Mouse (Mus musculus) large intestine, adult 2 months (tissue): ENCODE measurements around the gene Ctxn1. TPM values are rescaled to one million over a fixed set of nuclear protein-coding genes. Genes with fewer than 3 reads are reported as not detected.
"Not testable (repeated sequence)": the region's sequence is repeated elsewhere in the genome, so short reads cannot be mapped to it uniquely, and the experiment has no call there.

Experiments
- DNase-seq: peaks from one replicate; pipeline ENCODE4 v3.0.0-alpha.2; 2012; ENCODE audit warnings: low read depth, low spot score
- WGBS: fragments of 180-500 bp; shearing (Covaris S2); methylation state at CpG from one replicate; pipeline ENCODE4 v1.1.7; 2018; 5-methylcytosine and 5-hydroxymethylcytosine counted together
- polyA plus RNA-seq: library from polyadenylated mRNA; depleted of rRNA; stranded (reverse); fragments of >200 nt; gene quantifications from 2 replicates; pipeline ENCODE4 v1.2.3, GENCODE M21; 2012; rRNA removed

Gene Ctxn1
- 13.0 and 24.6 TPM in 2 replicates for polyA plus RNA-seq

DNA sequence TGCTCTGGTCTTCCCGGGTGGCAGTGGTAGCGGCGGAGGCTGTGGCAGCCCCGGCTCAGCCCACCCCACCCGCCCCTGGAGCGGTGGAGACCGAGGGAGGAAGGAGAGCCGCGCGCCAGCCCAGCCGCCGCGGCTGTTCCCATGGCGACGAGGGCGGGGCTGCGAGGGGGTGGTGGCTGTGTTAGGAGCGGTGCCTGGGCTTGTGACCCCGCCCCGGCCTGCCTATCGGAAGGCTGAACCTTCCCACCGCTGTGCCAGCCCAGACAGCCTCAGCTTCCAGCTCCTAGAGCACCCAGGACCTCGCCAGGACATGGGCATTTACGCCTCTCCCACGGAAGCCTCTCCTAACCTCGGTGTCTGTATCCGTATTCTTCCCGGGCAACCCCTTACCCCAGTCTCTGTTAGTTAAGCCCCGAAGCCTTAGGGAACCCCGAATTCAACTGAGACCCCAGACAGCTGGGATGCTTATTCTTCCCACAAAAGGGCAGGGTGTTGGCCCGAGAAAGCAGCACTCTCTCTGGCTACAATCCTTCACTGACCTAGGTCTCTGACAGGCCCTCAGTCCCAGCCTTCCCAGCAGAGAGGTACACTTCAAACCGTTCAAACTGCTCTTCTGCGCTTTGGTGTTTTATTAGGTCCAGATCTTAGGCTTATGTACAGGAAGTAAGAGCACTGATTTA, at the start of gene Ctxn1:
Ctxn1 (minus strand) TSS at position 150 of the 680 bp plus-strand sequence.
- WGBS = 7% methylated on average over 29 of the region's 33 CpGs
- DNase-seq = peak; percentile 68

DNA sequence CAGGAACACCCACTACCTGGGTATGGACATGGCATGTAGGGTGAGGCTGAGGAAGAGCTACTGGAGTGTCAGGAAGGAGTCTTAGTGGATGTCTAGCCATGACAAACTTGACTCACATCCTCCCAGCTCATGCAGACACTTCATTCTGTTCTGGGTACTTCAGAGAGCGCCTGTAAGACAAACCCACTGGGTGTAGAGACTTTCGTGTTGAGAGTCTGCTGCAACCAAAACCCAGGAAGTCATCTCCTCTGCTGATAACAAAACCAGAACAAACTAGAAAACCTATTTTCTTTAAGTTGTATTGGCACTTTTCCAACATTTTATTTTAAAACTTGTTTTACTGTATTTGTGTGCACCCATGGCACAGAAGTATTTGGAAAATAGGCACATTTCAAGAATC, 46.8 kb upstream of the Ctxn1 start:
- WGBS = 65% methylated on average over 2 of the region's 2 CpGs
- no peak for DNase-seq

DNA sequence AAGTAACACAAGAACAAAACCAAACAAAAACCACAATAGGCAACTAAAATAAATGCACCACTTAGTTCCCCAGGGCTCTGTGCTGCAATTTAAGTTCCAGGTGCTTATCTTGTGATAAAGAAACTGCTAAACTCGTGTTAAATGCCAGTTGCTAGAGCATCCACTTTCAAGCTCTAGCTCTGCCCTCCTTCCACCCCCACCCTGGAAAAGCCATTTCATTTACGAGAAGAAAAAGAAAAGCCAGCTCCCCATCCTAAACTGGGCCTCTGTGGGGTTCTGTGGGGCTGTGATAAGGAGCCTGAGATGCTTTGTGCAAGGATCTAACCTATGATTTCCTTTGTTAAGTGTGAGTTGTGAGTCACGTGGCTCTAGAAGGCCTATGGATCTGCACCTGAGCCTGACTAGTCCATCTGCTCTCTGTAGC, 45.1 kb upstream of the Ctxn1 start:
- 59% methylated on average over 3 of the region's 3 CpGs for WGBS

DNA sequence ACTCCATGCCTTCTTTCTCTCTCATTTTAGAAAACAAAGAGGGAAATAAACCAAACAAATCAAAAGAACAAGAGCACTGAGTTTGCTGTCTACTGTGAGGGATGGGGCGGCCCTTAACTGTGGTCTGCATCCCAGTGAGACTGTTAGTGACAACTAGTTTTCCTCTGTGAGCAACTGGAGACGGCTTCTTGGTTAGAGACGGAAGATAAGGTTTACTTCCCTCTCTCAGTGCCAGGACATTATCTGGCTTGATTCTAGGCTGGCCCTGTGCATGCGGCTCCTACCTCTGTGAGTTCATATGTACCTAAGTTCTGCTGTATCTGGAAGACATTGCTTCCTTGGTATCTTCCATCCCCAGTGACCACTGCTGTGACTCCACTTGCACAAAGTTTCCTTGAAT, 38.7 kb upstream of the Ctxn1 start:
- 85% methylated on average over 4 of the region's 4 CpGs for WGBS
- no peak for DNase-seq

More for the DNA sequence above, 45.1 kb upstream of the Ctxn1 start:
- no peak for DNase-seq

DNA sequence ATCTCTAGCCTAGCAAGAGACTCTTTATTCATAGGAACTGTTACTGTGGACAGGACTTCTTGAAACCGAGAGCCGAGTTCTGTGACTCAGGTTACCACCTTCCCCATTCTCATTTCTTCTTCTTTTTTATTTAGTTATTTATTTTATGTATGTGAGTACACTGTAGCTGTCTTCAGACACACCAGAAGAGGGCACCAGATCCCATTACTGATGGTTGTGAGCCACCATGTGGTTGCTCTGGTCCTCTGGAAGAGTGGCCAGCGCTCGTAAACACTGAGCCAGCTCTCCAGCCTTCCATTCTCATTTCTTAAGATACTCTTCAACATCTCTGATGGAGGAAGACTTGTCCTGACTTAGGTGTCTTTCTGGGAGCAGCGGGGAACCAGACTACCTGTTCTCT, 33.7 kb upstream of the Ctxn1 start:
- no peak for DNase-seq
- 85% methylated on average over 5 of the region's 5 CpGs for WGBS

DNA sequence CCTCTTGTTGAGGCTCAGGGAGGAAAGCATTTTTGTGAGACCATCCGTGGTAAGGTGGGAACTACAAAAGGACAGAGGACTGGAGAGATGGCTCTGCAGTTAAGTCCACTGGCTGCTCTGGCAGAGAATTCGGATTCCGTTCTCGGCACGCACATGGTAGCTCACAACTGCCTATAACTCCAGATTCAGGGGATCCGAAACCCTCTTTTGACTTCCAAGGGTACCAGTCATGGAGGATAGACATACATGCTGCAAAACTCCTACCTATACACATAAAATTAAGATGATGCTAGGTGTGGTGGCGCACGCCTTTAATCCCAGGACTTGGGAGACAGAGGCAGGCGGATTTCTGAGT, 17.0 kb upstream of the Ctxn1 start:
- WGBS = 16% methylated on average over 9 of the region's 9 CpGs

DNA sequence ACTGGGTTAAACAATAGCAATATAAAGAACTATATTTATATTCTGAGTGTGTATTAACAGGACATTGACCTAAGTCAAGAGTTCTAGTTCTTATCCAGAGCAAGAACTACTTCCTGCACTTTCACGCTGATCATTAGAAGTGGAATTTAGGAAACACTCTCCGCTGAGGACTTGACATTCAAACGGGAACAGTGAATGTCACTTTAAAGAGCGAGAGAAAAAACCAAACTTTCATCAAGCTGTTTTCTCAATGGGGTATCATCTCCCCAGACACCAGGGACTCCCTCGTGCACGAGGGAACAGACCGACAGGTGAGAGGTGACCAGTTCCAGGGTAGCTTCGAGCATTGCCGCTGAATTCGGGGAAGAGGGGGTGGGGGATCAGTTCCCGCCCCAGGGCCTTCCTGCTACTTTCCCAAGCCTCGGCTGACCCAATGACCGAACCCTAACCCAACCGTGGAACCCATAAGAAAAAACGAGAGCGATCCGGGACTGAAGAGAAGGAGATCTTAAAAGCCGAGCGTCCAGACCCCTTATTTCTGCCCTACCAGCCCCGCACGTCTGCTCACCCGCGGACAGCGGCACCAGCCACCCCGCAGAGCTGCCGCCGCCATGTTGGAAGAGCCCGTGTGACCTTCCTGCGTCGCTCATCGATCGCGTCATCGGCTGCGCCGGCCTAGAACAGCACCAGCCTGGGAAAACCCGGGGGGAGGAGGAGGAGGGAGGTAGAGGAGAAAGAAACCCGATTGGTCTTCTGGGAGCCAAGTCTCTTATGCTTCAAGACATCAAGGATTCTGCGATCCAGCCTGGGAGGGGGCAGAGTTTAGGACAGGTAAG, 16.4 kb upstream of the Ctxn1 start, which contains the start of gene Timm44:
Timm44 (minus strand) TSS at position 639 of the 836 bp plus-strand sequence.
- DNase-seq = peak; percentile 92
- WGBS = under 1% methylated on average over 39 of the region's 39 CpGs

More for the DNA sequence above, 17.0 kb upstream of the Ctxn1 start:
- DNase-seq = no peak

DNA sequence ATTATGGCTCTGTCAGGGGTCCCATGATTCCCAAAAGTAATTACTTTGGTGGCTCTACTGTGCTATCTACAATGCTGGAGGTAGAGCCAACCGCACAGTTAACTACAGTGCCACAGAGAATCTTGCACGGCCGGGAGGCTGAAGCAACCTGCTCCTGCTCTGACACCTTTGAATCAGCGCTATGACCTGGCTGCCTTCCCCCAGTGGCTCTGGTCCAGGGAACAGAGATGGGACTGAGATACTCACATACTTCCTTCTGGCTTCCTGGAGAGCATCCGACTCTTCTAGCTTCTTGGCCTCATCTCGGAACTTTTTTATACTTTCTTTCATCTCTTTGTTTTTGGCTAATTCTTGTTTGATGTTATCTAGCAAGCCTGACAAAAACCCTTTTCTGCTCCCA, 10.5 kb upstream of the Ctxn1 start:
- WGBS = 86% methylated on average over 6 of the region's 6 CpGs
- DNase-seq = no peak

DNA sequence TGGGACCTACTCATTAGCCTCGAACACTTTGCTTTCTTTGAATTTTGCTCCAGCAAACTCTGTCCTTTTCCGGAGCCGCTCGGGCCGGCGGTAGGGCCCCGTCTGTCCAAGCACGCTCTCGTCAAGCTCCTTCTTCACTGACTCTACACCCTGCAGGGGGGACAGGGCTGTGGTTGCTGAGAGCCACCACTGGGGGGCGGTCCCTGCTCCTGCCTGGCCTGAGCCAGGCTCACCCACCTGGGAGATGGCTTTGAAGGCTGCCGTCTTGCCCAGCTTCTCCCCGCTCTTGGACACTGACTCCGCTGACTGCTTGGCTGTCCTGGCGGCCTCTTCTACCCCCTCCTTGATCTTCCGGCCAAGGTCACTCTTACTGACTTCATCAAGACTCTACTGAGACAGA, 8.6 kb upstream of the Ctxn1 start:
- 83% methylated on average over 15 of the region's 15 CpGs for WGBS
- DNase-seq = no peak

DNA sequence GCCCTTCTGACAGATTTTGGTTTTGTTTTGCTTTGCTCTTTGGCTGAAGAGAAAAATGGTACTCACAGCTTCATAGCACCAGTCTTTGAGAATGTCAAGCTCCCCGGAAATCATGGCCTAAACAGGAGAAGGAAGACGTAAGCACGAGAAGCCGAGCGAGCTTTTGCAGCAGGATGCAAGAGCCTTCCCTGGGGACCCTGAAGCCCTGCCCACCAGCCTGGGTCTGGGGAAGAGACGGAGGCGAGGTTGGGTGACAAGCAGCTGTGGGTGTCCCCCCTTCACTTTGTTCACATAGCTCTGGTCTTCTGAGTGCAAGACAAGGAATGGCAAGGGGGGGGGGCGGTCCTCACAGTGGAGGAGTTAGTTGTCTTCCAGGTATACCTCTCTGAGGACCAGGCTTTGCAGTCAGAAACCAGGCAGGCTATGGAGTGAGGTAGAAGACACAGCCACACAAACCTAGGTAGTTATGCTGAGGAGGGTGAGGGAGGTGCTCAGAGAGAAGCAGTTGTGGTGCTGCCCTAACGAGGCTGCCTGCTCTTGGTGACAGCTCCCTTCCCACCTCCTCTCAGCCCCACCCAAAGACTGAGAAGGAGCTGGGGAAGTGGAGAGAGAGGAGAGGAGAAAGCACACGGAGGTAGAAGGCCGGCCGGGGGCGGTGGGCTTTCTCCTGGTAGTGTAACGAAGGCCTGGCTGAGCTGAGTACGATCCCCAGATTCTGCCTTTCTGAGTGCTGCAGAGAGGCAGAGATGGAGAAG, 6.3 kb upstream of the Ctxn1 start:
- 94% methylated on average over 15 of the region's 15 CpGs for WGBS

DNA sequence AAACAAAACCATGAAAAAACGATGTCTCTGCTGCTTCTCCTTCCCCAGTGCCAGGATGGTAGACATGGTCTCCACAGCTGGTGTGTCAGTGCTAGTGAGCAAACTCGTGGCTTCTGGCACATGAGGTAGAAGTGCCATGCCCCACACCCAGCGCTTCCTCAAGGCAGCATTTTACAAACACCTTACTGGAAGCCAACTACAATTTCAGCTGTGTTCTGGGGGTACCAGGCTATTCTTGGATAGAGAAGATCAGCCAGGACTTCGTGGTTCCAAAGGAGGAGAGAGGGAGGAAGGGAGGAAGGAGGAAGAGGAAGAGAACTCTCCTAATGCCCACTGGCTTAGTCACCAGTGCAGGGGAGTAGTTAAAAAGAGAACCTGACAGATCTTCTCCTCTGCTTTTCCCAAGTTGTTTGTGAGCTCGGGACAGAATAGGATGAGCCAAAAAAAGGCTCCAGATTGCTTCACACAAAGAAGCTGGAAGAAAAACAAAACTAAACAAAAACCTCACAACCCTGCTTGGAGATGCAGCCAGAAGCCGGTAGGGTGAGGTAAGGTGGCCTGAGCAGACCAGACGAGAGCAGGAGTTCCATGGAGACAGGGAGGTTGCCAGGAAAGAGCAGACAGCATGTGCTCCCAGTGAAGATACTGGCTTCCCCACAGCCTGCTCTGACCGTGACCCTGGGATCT, 4.2 kb upstream of the Ctxn1 start:
- 78% methylated on average over 8 of the region's 8 CpGs for WGBS

More for the DNA sequence above, 6.3 kb upstream of the Ctxn1 start:
- DNase-seq = no peak

DNA sequence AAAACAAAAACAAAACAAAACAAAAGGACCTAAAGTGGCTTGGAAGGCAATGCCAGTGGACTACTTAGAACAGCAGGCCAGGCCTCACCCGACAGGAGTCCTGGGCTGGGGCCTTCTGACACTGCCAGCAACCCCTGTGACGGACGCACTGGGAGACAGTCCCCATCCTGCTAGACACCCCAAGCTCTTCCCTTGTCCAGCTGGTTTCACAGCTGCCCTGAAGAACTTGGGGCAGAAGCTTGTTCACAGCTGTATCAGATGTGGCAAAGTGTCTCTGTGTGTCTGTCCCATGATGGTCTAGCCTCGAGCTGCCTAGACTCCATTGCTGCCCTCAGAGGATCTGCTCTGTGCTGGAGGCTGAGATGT, 714 bp upstream of the Ctxn1 start:
- DNase-seq = no peak
- 84% methylated on average over 4 of the region's 4 CpGs for WGBS

More for the DNA sequence above, 4.2 kb upstream of the Ctxn1 start:
- no peak for DNase-seq

DNA sequence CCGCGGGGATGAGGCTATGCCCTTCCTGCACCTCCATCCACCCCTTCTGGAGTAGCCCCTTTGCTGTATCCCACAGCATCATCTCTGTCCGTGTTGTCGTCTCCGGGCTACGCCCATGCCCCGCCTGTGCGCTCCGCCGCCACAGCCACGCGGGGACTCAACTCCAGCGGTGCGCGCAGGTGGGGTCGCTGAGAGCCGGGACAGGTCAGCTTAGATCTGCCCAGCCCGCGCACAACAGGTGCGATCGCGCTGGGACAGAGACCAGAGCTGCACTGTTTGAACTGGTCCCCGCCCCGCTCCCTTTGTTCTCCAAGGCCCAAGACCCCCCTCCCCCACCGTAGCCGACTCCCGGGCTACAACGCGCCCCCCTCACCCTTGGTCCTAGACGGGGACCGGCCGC, 396 bp downstream of the Ctxn1 start:
- under 1% methylated on average over 32 of the region's 32 CpGs for WGBS
- DNase-seq = no peak

DNA sequence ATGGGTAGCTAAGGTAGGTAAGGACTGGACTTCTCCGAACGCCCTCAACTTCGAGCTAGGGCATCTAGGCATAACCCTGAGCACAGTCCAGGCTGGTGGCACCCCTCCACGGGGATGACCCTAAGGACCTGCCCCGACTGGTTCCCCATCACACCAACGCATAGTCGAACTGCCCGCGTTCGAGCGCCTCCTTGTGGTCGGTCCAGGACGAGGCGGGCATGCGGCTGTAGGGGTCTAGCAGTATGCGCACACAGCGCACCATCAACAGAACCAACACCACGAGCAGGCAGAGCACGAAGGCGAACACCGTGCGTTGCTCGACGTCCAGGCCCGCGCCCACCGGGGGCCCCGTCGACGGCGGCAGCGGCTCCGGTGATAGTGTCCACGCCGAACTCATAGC, 841 bp downstream of the Ctxn1 start:
- DNase-seq = no peak
- 4% methylated on average over 35 of the region's 35 CpGs for WGBS

DNA sequence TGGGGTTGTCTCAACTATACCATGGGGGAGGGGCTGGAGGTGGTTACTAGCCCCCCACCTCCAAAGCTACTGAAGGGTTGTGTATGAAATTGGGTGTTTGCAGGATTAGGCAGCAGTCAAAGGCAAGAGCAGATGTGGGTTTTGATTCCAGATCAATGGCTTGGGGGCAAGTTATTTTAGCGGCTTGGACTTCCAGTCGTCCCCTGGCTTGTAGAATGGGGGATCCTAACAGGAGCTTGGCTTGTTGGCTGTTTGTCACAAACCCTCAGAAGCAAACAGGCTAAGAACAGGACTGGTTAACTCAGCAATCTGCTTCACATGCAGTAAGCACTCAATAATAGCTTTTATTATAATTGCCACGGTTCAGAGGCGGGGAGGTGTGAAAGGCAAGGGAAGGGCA, 1.7 kb downstream of the Ctxn1 start:
- WGBS = 81% methylated on average over 4 of the region's 4 CpGs
- no peak for DNase-seq

DNA sequence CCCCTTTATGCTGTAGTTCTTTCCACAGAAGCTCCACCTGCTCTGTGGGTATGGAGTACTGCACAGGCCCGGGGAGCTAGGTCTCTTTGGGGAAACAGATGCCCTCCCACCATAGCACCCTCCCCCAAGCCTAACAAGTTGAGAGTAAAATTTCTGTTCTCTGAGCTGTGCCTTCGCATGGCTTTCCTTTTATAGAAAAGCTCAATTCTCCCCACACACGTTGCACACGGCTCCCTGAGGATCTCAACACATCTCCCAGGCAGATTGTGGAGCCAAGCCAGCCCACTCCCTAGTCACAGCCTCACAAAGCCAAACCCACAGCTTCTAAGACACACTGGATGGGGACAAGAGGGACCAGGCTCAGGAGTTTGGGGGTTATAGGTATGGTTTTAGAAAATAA, 2.2 kb downstream of the Ctxn1 start:
- WGBS = 50% methylated on average over 4 of the region's 4 CpGs
- no peak for DNase-seq

DNA sequence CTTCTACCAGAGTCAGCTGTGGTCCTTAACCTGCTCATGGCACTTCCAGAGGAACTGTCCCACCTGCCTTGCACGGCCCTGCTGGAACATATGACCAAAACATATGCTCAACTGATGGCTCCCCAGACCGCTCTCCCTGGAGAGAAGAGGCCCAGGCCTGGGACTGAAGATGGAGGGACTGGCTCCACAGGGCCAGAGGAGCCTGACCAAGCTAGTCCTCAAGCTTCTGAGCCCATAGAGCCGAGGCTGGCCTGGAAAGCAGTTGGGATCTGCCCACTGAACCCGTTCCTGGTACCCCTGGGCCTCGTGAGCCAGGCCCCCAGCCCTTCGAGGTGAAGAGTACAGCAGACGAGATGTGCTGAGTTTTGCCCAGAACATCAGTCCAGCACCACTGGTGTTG, 3.6 kb downstream of the Ctxn1 start:
- not testable (repeated sequence) for DNase-seq
- WGBS = 87% methylated on average over 7 of the region's 7 CpGs

DNA sequence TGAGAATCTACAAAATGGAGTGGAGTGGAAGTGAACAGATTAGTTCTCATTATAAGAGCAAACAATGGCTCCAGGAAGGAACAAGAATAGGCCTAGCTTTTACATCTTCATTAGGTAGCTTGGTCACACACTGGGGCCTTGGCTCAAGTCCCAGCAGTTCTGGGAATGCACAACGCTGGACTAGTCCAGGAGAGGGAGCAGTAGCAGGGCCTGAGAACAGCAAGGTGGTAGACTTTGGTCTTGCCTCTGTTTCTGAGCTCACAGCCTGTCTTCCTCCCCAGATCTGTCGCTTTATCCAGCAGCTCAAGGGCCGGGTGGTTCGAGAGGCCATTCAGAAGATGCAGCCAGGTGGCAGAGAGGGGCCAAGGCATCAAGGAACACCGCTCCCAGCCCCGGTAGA, 5.1 kb downstream of the Ctxn1 start:
- no peak for DNase-seq

DNA sequence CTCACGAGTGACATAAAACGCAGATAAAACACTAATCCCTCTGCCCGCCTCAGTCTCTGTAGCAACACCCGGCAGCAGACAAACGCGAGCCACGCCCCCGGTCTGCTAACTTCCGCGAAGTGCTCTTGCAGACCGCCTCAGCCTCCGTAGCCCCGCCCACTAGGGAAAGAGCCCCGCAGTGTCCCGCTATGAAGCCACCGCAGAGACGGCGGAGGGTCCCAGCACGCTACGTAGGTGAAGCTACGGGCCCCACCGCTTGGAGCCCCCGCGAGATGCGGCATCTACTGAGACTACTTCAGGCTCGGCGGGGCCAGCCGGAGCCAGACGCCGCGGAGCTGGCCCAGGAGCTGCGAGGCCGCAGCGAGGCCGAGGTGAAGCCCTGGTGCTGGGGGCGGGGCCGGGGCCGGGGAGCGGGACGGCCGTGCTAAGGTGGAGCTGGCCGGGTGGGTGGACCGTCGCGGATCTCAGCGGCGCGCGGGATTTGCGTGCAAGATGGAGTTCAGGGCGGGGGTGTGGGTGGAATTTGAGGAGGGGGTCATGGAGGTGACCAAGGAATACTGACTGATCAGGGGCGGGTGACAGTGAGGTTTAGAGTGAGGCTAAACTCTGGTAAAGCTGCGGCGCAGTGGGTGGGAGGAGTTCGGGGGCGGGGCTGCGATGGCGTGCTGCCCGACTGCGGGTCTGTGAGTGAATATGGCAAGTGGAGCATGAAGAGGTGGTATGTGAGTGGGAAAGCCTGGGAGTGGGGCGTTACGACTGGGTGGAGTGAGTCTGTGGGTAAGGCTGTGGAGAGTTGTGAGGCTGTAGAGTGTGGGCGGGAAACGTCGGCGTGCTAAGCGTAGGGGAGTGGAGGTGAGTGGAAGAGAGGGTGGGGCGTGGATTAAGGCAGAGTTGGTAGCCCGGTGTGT, 5.9 kb downstream of the Ctxn1 start, which contains the start of gene Snapc2:
Snapc2 (plus strand) TSS at position 147 of the 908 bp plus-strand sequence.
- peak; percentile 96 for DNase-seq
- WGBS = under 1% methylated on average over 69 of the region's 69 CpGs

More for the DNA sequence above, 5.1 kb downstream of the Ctxn1 start:
- WGBS = 42% methylated on average over 6 of the region's 6 CpGs
